ENCODE assay signal across 27 mouse cellular contexts in genomic region chr2:103400691-103401090, GRCm38 (mm10). TPM values are rescaled to one million over a fixed set of nuclear protein-coding genes. Genes with fewer than 3 reads are reported as not detected.
"Had no signal": no experiment of that assay in that cellular context is flagged by ENCODE, and none has a peak within 500 bp of the region (broad histone marks: within the 10 kb centered on the region; RNA-seq: fewer than 3 reads in every experiment).

No protein-coding gene starts in this region.

- ATAC-seq: liver, embryonic 12.5 days; midbrain, embryonic 13.5 days; midbrain, embryonic 16.5 days had no signal

- H3K4me3 ChIP-seq: layer of hippocampus, adult 2 months; limb, embryonic 10.5 days; limb, embryonic 13.5 days; liver, embryonic 12.5 days; liver, embryonic 15.5 days; lung, embryonic 15.5 days; megakaryocyte, embryonic 14.5 days; midbrain, embryonic 10.5 days; midbrain, embryonic 13.5 days; myocyte; neural tube, embryonic 13.5 days had no signal

- H3K4me2 ChIP-seq: limb, embryonic 13.5 days; liver, embryonic 12.5 days; liver, embryonic 15.5 days; lung, embryonic 15.5 days; midbrain, embryonic 13.5 days; neural tube, embryonic 13.5 days had no signal

- H3K9me3 ChIP-seq: limb, embryonic 10.5 days; limb, embryonic 13.5 days; liver, embryonic 12.5 days; liver, embryonic 15.5 days; lung, embryonic 15.5 days; midbrain, embryonic 10.5 days; midbrain, embryonic 13.5 days; neural tube, embryonic 13.5 days had no signal

- H3K27me3 ChIP-seq: limb, embryonic 13.5 days; liver, embryonic 12.5 days; lung, embryonic 15.5 days; midbrain, embryonic 13.5 days; neural tube, embryonic 13.5 days had no signal

- H3K4me1 ChIP-seq: limb, embryonic 10.5 days; limb, embryonic 13.5 days; liver, embryonic 12.5 days; liver, embryonic 15.5 days; lung, embryonic 15.5 days; megakaryocyte, embryonic 14.5 days; neural tube, embryonic 13.5 days had no signal

- H3K27ac ChIP-seq: layer of hippocampus, adult 2 months; limb, embryonic 10.5 days; limb, embryonic 13.5 days; liver, embryonic 12.5 days; liver, embryonic 15.5 days; lung, embryonic 15.5 days; midbrain, embryonic 10.5 days; midbrain, embryonic 13.5 days; neural tube, embryonic 13.5 days; stomach, postnatal 0 days had no signal

- H3K36me3 ChIP-seq: limb, embryonic 10.5 days; limb, embryonic 13.5 days; liver, embryonic 12.5 days; liver, embryonic 15.5 days; lung, embryonic 15.5 days; midbrain, embryonic 10.5 days; midbrain, embryonic 13.5 days; neural tube, embryonic 13.5 days had no signal

- H3K9ac ChIP-seq: limb, embryonic 13.5 days; liver, embryonic 12.5 days; liver, embryonic 15.5 days; lung, embryonic 15.5 days; midbrain, embryonic 13.5 days; neural tube, embryonic 13.5 days had no signal

- DNase-seq: kidney, postnatal 14 days; layer of hippocampus, adult 9-11 months; liver; lung, adult 18-20 months; lung, postnatal 10 days; lung, postnatal 36 days; retina, postnatal 1 day; thymus, adult 2 months; thymus, postnatal 14 days; thymus, postnatal 4 days had no signal

RNA-seq across cellular contexts. Expression of gene Elf5, which starts 10.8 kb away (rescaled TPM):
- total RNA-seq: monocyte, adult 5-6 weeks; neutrophil, adult 5-6 weeks had no signal
- polyA plus RNA-seq: liver, embryonic 12.5 days; midbrain, embryonic 10.5 days; midbrain, embryonic 13.5 days; midbrain, embryonic 16.5 days; myocyte; neural tube, embryonic 13.5 days; small intestine, adult 2 months; spleen, adult 2 months had no signal
